Mouse (Mus musculus) T-cell, adult 2 months (primary cell): ENCODE measurements around the gene Tspoap1.
A peak's percentile ranks its signal among the peaks of the same experiment; 100 is the strongest.

ENCODE experiments used
- DNase-seq: peaks from one replicate; pipeline ENCODE4 v3.0.0; 2022; ENCODE audit warnings: low spot score

Gene Tspoap1

GRCm38 (mm10) chr11:87759609-87760005 lies 734 bp upstream of the Tspoap1 start:
- DNase-seq, result peak; percentile 87

GRCm38 (mm10) chr11:87761181-87761721 lies 910 bp downstream of the Tspoap1 start:
- no peak for DNase-seq

GRCm38 (mm10) chr11:87761806-87762701 lies 1.7 kb downstream of the Tspoap1 start:
- DNase-seq, result no peak

GRCm38 (mm10) chr11:87762702-87763385 lies 2.5 kb downstream of the Tspoap1 start:
- no peak for DNase-seq

- no peak for DNase-seq
Observed at GRCm38 (mm10) chr11:87763511-87763987, 3.2 kb downstream of the Tspoap1 start.

- peak; percentile 44 for DNase-seq
Observed at GRCm38 (mm10) chr11:87763988-87764876, 3.9 kb downstream of the Tspoap1 start.

- no peak for DNase-seq
Observed at GRCm38 (mm10) chr11:87768745-87769144, 8.4 kb downstream of the Tspoap1 start.

GRCm38 (mm10) chr11:87770989-87771388 lies 10.6 kb downstream of the Tspoap1 start:
- DNase-seq, result peak; percentile 83

GRCm38 (mm10) chr11:87772354-87772753 lies 12.0 kb downstream of the Tspoap1 start:
- DNase-seq, result no peak

GRCm38 (mm10) chr11:87778100-87778765 lies 17.9 kb downstream of the Tspoap1 start:
- DNase-seq, result no peak

- DNase-seq, result no peak
Observed at GRCm38 (mm10) chr11:87778915-87779314, 18.6 kb downstream of the Tspoap1 start.

GRCm38 (mm10) chr11:87779392-87779791 lies 19.1 kb downstream of the Tspoap1 start:
- DNase-seq, result no peak

GRCm38 (mm10) chr11:87780130-87780529 lies 19.8 kb downstream of the Tspoap1 start:
- DNase-seq, result no peak

- no peak for DNase-seq
Observed at GRCm38 (mm10) chr11:87790088-87790487, 29.7 kb downstream of the Tspoap1 start.

GRCm38 (mm10) chr11:87793460-87793859 lies 33.1 kb downstream of the Tspoap1 start, which contains the start of gene Mpo:
Mpo (plus strand) TSS chr11:87793581.
- no peak for DNase-seq

- no peak for DNase-seq
Observed at GRCm38 (mm10) chr11:87801711-87802275, 41.5 kb downstream of the Tspoap1 start.

- no peak for DNase-seq
Observed at GRCm38 (mm10) chr11:87802621-87803020, 42.3 kb downstream of the Tspoap1 start.

GRCm38 (mm10) chr11:87805448-87805847 lies 45.1 kb downstream of the Tspoap1 start:
- DNase-seq, result peak; percentile 23

GRCm38 (mm10) chr11:87807433-87807832 lies 47.1 kb downstream of the Tspoap1 start:
- no peak for DNase-seq

- DNase-seq, result peak; percentile 49
Observed at GRCm38 (mm10) chr11:87808236-87808635, 47.9 kb downstream of the Tspoap1 start.

- no peak for DNase-seq
Observed at GRCm38 (mm10) chr11:87811396-87811795, 51.1 kb downstream of the Tspoap1 start.
